Mouse (Mus musculus) liver, adult (tissue): ENCODE measurements around the gene Slit3.

Source experiments
- GATA4 ChIP-seq: IDR thresholded peaks from 2 replicates; pipeline ENCODE4 v1.6.1; 2014; ENCODE audit warnings: mild to moderate bottlenecking, low read length; ENCODE audit not compliant: insufficient replicate concordance

Gene Slit3

GRCm38 (mm10) chr11:35210728-35211682, 90.0 kb downstream of the Slit3 start:
- TF ChIP-seq GATA4 = no peak

GRCm38 (mm10) chr11:35224025-35224424, 103.0 kb downstream of the Slit3 start:
- no peak for TF ChIP-seq GATA4

GRCm38 (mm10) chr11:35231361-35232090, 110.5 kb downstream of the Slit3 start:
- TF ChIP-seq GATA4 = no peak

- no peak for TF ChIP-seq GATA4
Measured at GRCm38 (mm10) chr11:35232321-35232720, 111.3 kb downstream of the Slit3 start.

GRCm38 (mm10) chr11:35241379-35241778, 120.4 kb downstream of the Slit3 start:
- TF ChIP-seq GATA4 = no peak

- TF ChIP-seq GATA4 = no peak
Measured at GRCm38 (mm10) chr11:35243597-35243996, 122.6 kb downstream of the Slit3 start.

- no peak for TF ChIP-seq GATA4
Measured at GRCm38 (mm10) chr11:35244526-35244925, 123.5 kb downstream of the Slit3 start.

GRCm38 (mm10) chr11:35246623-35247022, 125.6 kb downstream of the Slit3 start:
- TF ChIP-seq GATA4 = no peak

- no peak for TF ChIP-seq GATA4
Measured at GRCm38 (mm10) chr11:35248088-35248487, 127.1 kb downstream of the Slit3 start.

GRCm38 (mm10) chr11:35250871-35251418, 129.9 kb downstream of the Slit3 start:
- TF ChIP-seq GATA4 = no peak

GRCm38 (mm10) chr11:35251910-35252309, 130.9 kb downstream of the Slit3 start:
- TF ChIP-seq GATA4 = no peak

- no peak for TF ChIP-seq GATA4
Measured at GRCm38 (mm10) chr11:35257351-35257750, 136.3 kb downstream of the Slit3 start.

GRCm38 (mm10) chr11:35261562-35262087, 140.6 kb downstream of the Slit3 start:
- TF ChIP-seq GATA4 = no peak

- no peak for TF ChIP-seq GATA4
Measured at GRCm38 (mm10) chr11:35262289-35262941, 141.4 kb downstream of the Slit3 start.

- TF ChIP-seq GATA4 = no peak
Measured at GRCm38 (mm10) chr11:35264749-35265148, 143.7 kb downstream of the Slit3 start.
